Mouse (Mus musculus) small intestine, adult 2 months (tissue): ENCODE results near the gene Cbx2. TPM values are rescaled to one million over a fixed set of nuclear protein-coding genes. Genes with fewer than 3 reads are reported as not detected.
A peak's percentile ranks its signal among the peaks of the same experiment; 100 is the strongest.

Experiments
- H3K27ac ChIP-seq: fragments of 200-500 bp; 2 replicates; pipeline ENCODE4 v1.5.1; 2012; ENCODE audit warnings: low read depth, low read length, control low read depth, inconsistent platforms; ENCODE audit not compliant: insufficient read depth
- H3K27me3 ChIP-seq: fragments of 200-500 bp; 2 replicates; pipeline ENCODE4 v1.6.1; 2012; ENCODE audit warnings: mild to moderate bottlenecking, moderate library complexity, low read length, inconsistent platforms; ENCODE audit not compliant: control insufficient read depth, insufficient read depth
- H3K36me3 ChIP-seq: fragments of 200-500 bp; 2 replicates; pipeline ENCODE4 v1.6.1; 2012; ENCODE audit warnings: mild to moderate bottlenecking, low read length, control low read depth, inconsistent platforms; ENCODE audit not compliant: control insufficient read depth, insufficient read depth
- H3K4me1 ChIP-seq: fragments of 200-500 bp; 2 replicates; pipeline ENCODE4 v1.6.1; 2012; ENCODE audit warnings: low read length, inconsistent platforms, mixed read lengths; ENCODE audit not compliant: control insufficient read depth, insufficient read depth, insufficient read length
- H3K4me3 ChIP-seq: fragments of 200-500 bp; 2 replicates; pipeline ENCODE4 v1.5.1; 2012; ENCODE audit warnings: low read depth, mild to moderate bottlenecking, control low read depth, inconsistent platforms, low read length, moderate library complexity
- CTCF ChIP-seq: fragments of 200-500 bp; IDR thresholded peaks from 2 replicates; pipeline ENCODE4 v1.5.1; 2012; ENCODE audit warnings: low read depth, mild to moderate bottlenecking, control low read depth, inconsistent platforms, low read length, moderate library complexity, mixed read lengths; ENCODE audit not compliant: insufficient replicate concordance, insufficient read length; ENCODE audit errors: extremely low read depth
- POLR2A ChIP-seq: fragments of 200-500 bp; IDR thresholded peaks from 2 replicates; pipeline ENCODE4 v1.6.1; 2012; ENCODE audit warnings: low read depth, mild to moderate bottlenecking, control low read depth, inconsistent platforms, low read length, moderate library complexity
- WGBS: fragments of 180-500 bp; shearing (Covaris S2); methylation state at CpG from one replicate; pipeline ENCODE4 v1.1.7; 2018; 5-methylcytosine and 5-hydroxymethylcytosine counted together
- polyA plus RNA-seq: library from polyadenylated mRNA; depleted of rRNA; stranded (reverse); fragments of >200 nt; gene quantifications from 2 replicates; pipeline ENCODE4 v1.2.3, GENCODE M21; 2012

Cbx2 gene
- polyA plus RNA-seq, 1 experiment, result 3.1 TPM

GRCm38 (mm10) chr11:119066841-119067240 is 44.1 kb downstream of the Cbx2 start:
- 88% methylated on average over 8 of the region's 8 CpGs for WGBS

DNA sequence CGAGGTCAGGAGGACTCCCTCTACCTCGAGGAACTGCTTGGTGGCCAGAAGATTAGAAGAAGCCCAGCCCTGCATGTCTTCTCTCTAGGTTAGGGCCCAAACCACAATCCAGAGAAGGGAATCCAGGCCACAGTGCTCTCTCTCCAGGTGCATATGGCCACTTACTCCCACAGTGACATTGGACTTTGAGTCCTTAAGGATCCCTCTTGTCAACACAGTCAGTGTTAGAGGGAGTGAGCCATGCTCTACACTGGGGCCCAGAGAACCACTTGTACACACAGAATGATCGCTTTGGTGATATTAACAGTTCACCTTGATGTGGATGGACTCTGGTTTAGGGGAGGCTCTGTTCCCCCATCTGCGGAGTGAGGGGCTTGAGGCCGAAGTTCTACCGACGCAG is 49.5 kb downstream of the Cbx2 start:
- Histone ChIP-seq H3K36me3 (no peaks in the 10 kb centered on the region), H3K4me1 (0 out of 2 replicates have a peak, but pooled peaks cover 4% of the 10 kb centered on the region), H3K27me3 (no peaks in the 10 kb centered on the region), H3K27ac (no peak overlapping the region), H3K4me3 (no peak overlapping the region)
- no peak for TF ChIP-seq CTCF
- no peak for TF ChIP-seq POLR2A
- 52% methylated on average over 7 of the region's 7 CpGs for WGBS

More at GRCm38 (mm10) chr11:119066841-119067240, 44.1 kb downstream of the Cbx2 start:
- H3K27me3 ChIP-seq, result no peaks in the 10 kb centered on the region
- H3K27ac ChIP-seq, result no peak overlapping the region
- H3K36me3 ChIP-seq, result no peaks in the 10 kb centered on the region
- H3K4me1 ChIP-seq, result no peaks in the 10 kb centered on the region
- no peak overlapping the region for H3K4me3 ChIP-seq
- TF ChIP-seq POLR2A (no peak), CTCF (no peak)

GRCm38 (mm10) chr11:119072986-119073385 is 50.2 kb downstream of the Cbx2 start:
- Histone ChIP-seq H3K4me3 (no peak overlapping the region), H3K36me3 (no peaks in the 10 kb centered on the region), H3K4me1 (0 out of 2 replicates have a peak, but pooled peaks cover 4% of the 10 kb centered on the region), H3K27ac (no peak overlapping the region), H3K27me3 (no peaks in the 10 kb centered on the region)
- TF ChIP-seq CTCF (no peak), POLR2A (no peak)
- 76% methylated on average over 6 of the region's 6 CpGs for WGBS

GRCm38 (mm10) chr11:119073876-119074433 is 51.2 kb downstream of the Cbx2 start:
- H3K4me1 ChIP-seq, result peaks cover 7% of the 10 kb centered on the region
- no peaks in the 10 kb centered on the region for H3K36me3 ChIP-seq
- H3K4me3 ChIP-seq, result no peak overlapping the region
- no peaks in the 10 kb centered on the region for H3K27me3 ChIP-seq
- no peak overlapping the region for H3K27ac ChIP-seq
- 87% methylated on average over 6 of the region's 6 CpGs for WGBS
- no peak for TF ChIP-seq POLR2A
- no peak for TF ChIP-seq CTCF

- peaks cover 10% of the 10 kb centered on the region for H3K36me3 ChIP-seq
- no peaks in the 10 kb centered on the region for H3K27me3 ChIP-seq
- peaks cover 13% of the 10 kb centered on the region for H3K4me1 ChIP-seq
- no peak overlapping the region for H3K4me3 ChIP-seq
- H3K27ac ChIP-seq, result 0 out of 2 replicates have a peak overlapping the region, but pooled peaks have one; percentile 24
- TF ChIP-seq CTCF (no peak), POLR2A (no peak)
- WGBS, result 91% methylated on average over 5 of the region's 5 CpGs
Measured at GRCm38 (mm10) chr11:119075805-119076204, 53.0 kb downstream of the Cbx2 start.

DNA sequence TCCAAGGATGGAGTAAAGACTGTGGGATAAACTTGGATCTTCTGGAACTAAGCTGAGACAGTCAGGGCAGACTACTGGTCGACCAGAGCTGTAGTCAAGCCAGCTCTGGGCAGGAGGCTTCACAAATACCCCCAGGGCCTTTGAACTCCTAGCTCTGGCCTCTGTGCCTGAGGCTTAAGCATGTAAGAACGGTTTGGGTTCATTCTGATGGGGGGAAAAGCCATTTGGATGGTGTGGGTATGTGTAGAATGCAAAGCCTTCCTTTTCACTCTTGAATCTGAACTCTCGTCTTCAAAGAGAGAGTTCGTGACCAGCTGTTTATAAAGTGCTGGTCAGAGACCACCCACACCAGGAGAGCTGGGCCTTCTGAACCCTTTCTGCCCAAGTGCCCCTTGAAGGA is 55.0 kb downstream of the Cbx2 start:
- WGBS, result 89% methylated on average over 4 of the region's 4 CpGs
- Histone ChIP-seq H3K27ac (no peak overlapping the region), H3K27me3 (no peaks in the 10 kb centered on the region), H3K4me3 (no peak overlapping the region), H3K4me1 (peaks cover 9% of the 10 kb centered on the region), H3K36me3 (peaks cover 21% of the 10 kb centered on the region)
- TF ChIP-seq POLR2A, result no peak
- TF ChIP-seq CTCF, result no peak

DNA sequence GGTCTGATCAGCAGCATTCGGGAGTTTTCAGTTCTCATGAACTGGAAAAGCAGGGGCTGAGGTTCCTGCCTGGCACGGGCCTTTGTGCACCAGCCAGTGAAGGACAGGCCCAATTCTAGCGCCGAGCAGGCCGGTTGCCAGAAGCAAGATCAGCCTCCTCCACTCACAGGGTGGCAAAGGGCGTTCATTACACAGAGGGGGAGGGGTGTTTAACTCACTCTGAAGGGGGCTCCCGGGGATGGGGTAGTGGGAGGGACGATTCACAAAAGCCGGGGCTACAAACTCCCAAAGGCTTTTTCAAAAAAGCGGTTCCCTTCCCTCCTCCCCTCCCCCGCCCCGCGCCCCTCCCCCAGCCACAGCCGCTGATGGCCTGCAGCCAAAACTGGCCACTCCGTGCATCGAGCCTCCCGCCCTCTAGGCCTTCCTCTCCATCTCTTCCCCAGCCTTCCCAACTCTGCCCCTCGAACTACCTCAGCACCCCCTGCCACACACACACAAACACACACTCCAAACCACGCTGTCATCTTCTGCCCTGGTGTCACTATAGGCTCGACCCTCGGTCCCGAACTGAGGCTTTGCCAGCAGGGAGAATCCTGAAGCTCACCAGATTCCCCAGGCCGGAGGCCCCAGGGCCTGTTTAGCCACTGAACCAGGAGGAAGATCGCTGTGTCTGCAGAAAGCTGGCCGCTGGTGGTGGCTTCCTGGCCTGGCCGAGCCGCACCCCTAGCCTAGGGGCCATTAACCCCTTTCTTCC is 56.1 kb downstream of the Cbx2 start:
- no peaks in the 10 kb centered on the region for H3K27me3 ChIP-seq
- H3K27ac ChIP-seq, result no peak overlapping the region
- peak overlapping the region; percentile 10; the same call in 1 of the 2 replicates for H3K4me3 ChIP-seq
- peaks cover 21% of the 10 kb centered on the region for H3K36me3 ChIP-seq
- no peak for TF ChIP-seq CTCF
- TF ChIP-seq POLR2A, result no peak
- H3K4me1 ChIP-seq, result peaks cover 18% of the 10 kb centered on the region
- 29% methylated on average over 23 of the region's 27 CpGs for WGBS
